Mouse (Mus musculus) lung, postnatal 0 days (tissue): ENCODE data around the gene Ldb1.

Experiments used
- CTCF ChIP-seq: IDR thresholded peaks from 2 replicates; pipeline ENCODE4 v1.5.1; 2016; ENCODE audit warnings: antibody characterized with exemption, mild to moderate bottlenecking
- EP300 ChIP-seq: IDR thresholded peaks from 2 replicates; pipeline ENCODE4 v1.6.1; 2016; ENCODE audit warnings: antibody characterized with exemption, mild to moderate bottlenecking, control low read depth

- TF ChIP-seq EP300 (no peak), CTCF (no peak; the same call in 1 of the 2 replicates)
These were observed 5.5 kb downstream of the Ldb1 start for GRCm38 (mm10) chr19:46039478-46039877.
